Mouse (Mus musculus) forebrain, embryonic 16.5 days (tissue): ENCODE results near the gene Sntg2. TPM values are rescaled to one million over a fixed set of nuclear protein-coding genes. Genes with fewer than 3 reads are reported as not detected.

Source experiments
- ATAC-seq: fragments of 200-750 bp; cut with Nextera tagmentation; 2 replicates; pipeline ENCODE4 v1.8.0; 2017; ENCODE audit warnings: mild to moderate bottlenecking, moderate library complexity
- H3K27ac ChIP-seq: fragments of 300-500 bp; sonication (generic); 2 replicates; pipeline ENCODE4 v1.5.1; 2014; ENCODE audit warnings: low read length, control low read depth
- H3K27me3 ChIP-seq: fragments of 300-500 bp; sonication (generic); replicated peaks from 2 replicates; pipeline ENCODE4 v1.6.1; 2014; ENCODE audit warnings: low read length; ENCODE audit not compliant: control insufficient read depth, insufficient read depth
- H3K36me3 ChIP-seq: fragments of 300-500 bp; sonication (generic); 2 replicates; pipeline ENCODE4 v1.6.1; 2014; ENCODE audit not compliant: control insufficient read depth, insufficient read depth
- H3K4me1 ChIP-seq: fragments of 300-500 bp; sonication (generic); replicated peaks from 2 replicates; pipeline ENCODE4 v1.6.1; 2014; ENCODE audit warnings: low read length; ENCODE audit not compliant: control insufficient read depth, insufficient read depth
- H3K4me2 ChIP-seq: fragments of 300-500 bp; sonication (generic); 2 replicates; pipeline ENCODE4 v1.6.1; 2014; ENCODE audit warnings: mild to moderate bottlenecking, low read length, control low read depth
- H3K4me3 ChIP-seq: fragments of 300-500 bp; sonication (generic); replicated peaks from 2 replicates; pipeline ENCODE4 v1.5.1; 2014; ENCODE audit warnings: mild to moderate bottlenecking, low read length, control low read depth
- H3K9ac ChIP-seq: fragments of 300-500 bp; sonication (generic); replicated peaks from 2 replicates; pipeline ENCODE4 v1.6.1; 2014; ENCODE audit warnings: low read depth, low read length, control low read depth
- H3K9me3 ChIP-seq: fragments of 300-500 bp; sonication (generic); 2 replicates; pipeline ENCODE4 v1.6.1; 2016; ENCODE audit warnings: low read length; ENCODE audit not compliant: control insufficient read depth
- WGBS: fragments of 180-500 bp; shearing (Covaris S2); extraction: QIAGEN DNeasy Blood & Tissue Kit; methylation state at CpG from one replicate; pipeline ENCODE4 v1.1.7; 2014; 5-methylcytosine and 5-hydroxymethylcytosine counted together
- polyA plus RNA-seq: library from polyadenylated mRNA; unstranded; fragments of >200 nt; fragmentation: Nextera tagmentation; extraction: Ambion mirVana; gene quantifications from 2 replicates; pipeline ENCODE4 v1.2.1, GENCODE M21; 2015

Sntg2 gene
- polyA plus RNA-seq, 1 experiment from 2014 or later: 3.1 TPM

DNA sequence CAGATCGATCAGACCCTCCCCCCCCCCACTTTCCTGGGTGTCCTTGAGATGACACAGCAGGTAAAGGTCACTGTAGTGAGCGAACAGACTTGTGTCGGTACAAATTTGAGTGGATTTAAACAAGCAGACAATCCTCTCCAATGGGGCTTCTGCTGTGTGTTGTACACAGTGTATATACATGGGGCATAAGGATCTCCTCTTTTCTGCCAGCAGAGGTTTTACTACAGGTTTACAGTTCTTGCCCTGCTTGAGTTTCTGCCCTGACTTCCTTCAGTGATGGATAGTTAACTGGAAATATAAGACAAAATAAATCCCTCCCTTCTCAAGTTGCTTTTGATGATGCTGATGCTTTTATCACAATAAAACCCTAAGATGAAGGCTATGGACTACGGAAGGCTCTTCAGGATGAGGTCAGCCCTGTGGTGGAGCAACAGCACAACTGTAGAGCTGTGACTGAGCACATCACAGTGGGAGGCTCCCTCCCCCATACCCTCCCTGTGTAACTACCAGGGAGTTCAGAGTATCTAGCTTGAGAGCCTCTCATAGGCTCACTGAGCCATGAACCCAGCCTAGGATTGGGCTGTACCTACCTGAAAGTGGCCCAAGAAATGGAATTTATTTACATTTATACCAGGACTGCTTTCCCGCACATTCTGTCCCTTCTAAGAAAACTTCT lies 211.3 kb downstream of the Sntg2 start:
- H3K4me3 ChIP-seq: no peak overlapping the region
- H3K4me2 ChIP-seq: no peak overlapping the region
- H3K27me3 ChIP-seq: no peaks in the 10 kb centered on the region
- no peak for ATAC-seq
- H3K9me3 ChIP-seq: no peaks in the 10 kb centered on the region
- no peak overlapping the region for H3K27ac ChIP-seq
- H3K36me3 ChIP-seq: no peaks in the 10 kb centered on the region
- H3K4me1 ChIP-seq: no peaks in the 10 kb centered on the region
- H3K9ac ChIP-seq: no peak overlapping the region
- 87% methylated on average over 5 of the region's 5 CpGs for WGBS

- H3K9ac ChIP-seq: no peak overlapping the region
- no peak for ATAC-seq
- no peak overlapping the region for H3K4me2 ChIP-seq
- no peak overlapping the region for H3K27ac ChIP-seq
- no peak overlapping the region for H3K4me3 ChIP-seq
- H3K27me3 ChIP-seq: no peaks in the 10 kb centered on the region
- H3K9me3 ChIP-seq: no peaks in the 10 kb centered on the region
- no peaks in the 10 kb centered on the region for H3K36me3 ChIP-seq
- H3K4me1 ChIP-seq: no peaks in the 10 kb centered on the region
- 72% methylated on average over 3 of the region's 3 CpGs for WGBS
Measured at GRCm38 (mm10) chr12:30160475-30160874, 212.7 kb downstream of the Sntg2 start.

GRCm38 (mm10) chr12:30159788-30160187 lies 213.4 kb downstream of the Sntg2 start:
- WGBS: 91% methylated on average over 8 of the region's 8 CpGs

DNA sequence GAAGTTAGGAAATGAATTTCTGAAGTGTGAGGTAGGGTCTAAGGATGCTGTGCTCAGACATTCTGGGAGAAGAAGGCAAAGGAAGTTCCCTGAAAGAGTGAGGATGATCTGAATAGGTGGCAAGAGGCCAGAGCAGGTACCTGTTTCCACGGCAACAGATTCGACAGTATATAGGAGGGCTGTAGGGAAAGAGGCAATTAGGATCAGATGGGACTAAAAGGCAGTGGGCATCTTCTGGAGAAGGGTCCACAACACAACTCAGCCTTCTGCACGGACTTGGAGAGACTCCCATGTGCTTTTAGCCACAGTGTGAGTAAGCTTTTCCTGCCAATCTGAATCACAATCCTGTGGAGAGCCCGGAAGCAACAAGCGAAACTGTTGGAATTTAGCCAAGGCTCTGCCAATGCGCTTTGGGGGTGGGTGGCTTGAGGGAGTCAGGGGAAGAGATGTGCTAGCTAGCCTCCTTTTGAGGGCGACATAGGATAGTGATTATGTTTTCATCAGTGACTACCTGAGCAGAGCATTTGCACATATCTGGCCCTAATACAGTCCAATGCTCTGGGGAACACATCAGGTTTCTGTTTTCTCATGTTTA lies 219.0 kb downstream of the Sntg2 start:
- Histone ChIP-seq H3K36me3 (no peaks in the 10 kb centered on the region), H3K27ac (no peak overlapping the region), H3K9me3 (no peaks in the 10 kb centered on the region), H3K4me3 (no peak overlapping the region), H3K9ac (no peak overlapping the region), H3K27me3 (no peaks in the 10 kb centered on the region), H3K4me1 (peaks cover 4% of the 10 kb centered on the region; the same call in 1 of the 2 replicates), H3K4me2 (no peak overlapping the region)
- WGBS: 33% methylated on average over 7 of the region's 7 CpGs
- 0 out of 2 replicates have a peak, but pooled peaks have one; percentile 52 for ATAC-seq

More at GRCm38 (mm10) chr12:30159788-30160187, 213.4 kb downstream of the Sntg2 start:
- no peak for ATAC-seq
- H3K4me2 ChIP-seq: no peak overlapping the region
- H3K9ac ChIP-seq: no peak overlapping the region
- no peaks in the 10 kb centered on the region for H3K4me1 ChIP-seq
- H3K27me3 ChIP-seq: no peaks in the 10 kb centered on the region
- H3K9me3 ChIP-seq: no peaks in the 10 kb centered on the region
- H3K4me3 ChIP-seq: no peak overlapping the region
- H3K27ac ChIP-seq: no peak overlapping the region
- H3K36me3 ChIP-seq: no peaks in the 10 kb centered on the region

- Histone ChIP-seq H3K27me3 (no peaks in the 10 kb centered on the region), H3K9me3 (no peaks in the 10 kb centered on the region), H3K4me1 (no peaks in the 10 kb centered on the region), H3K27ac (no peak overlapping the region), H3K9ac (no peak overlapping the region), H3K4me2 (no peak overlapping the region), H3K4me3 (no peak overlapping the region), H3K36me3 (no peaks in the 10 kb centered on the region)
- no peak for ATAC-seq
- WGBS: 67% methylated on average over 3 of the region's 3 CpGs
Measured at GRCm38 (mm10) chr12:30142085-30142484, 231.1 kb downstream of the Sntg2 start.

DNA sequence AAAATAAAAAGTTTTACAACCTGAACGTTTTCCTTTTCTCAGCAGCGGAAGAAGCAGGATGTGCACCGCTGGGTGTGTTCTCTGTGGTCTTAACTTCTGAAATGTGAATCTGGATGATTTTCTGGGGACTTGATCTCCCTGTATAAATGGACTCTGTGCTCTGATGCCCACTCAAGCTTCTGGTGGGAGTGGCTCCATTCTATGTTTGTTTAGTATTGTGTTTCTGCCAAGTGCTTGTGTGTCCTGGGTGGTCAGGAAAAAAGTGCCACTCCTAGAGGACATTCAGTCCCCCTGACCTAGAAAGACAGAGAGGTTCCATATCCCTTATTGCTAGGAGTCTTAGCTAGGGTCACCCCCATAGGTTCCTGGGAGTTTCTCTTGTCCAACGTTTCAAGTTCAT lies 240.7 kb downstream of the Sntg2 start, which contains the start of gene Tpo:
Gene Tpo, minus strand, starts transcription at position 101 of the 400 bp plus-strand sequence.
- Histone ChIP-seq H3K4me1 (peaks cover 11% of the 10 kb centered on the region), H3K4me2 (no peak within 1 kb of the TSS), H3K36me3 (no peaks in the 10 kb centered on the region), H3K27me3 (no peaks in the 10 kb centered on the region), H3K4me3 (no peak within 1 kb of the TSS), H3K9me3 (no peaks in the 10 kb centered on the region), H3K27ac (no peak within 1 kb of the TSS), H3K9ac (no peak within 1 kb of the TSS)
- ATAC-seq: no peak
- 89% methylated on average over 4 of the region's 4 CpGs for WGBS

- Histone ChIP-seq H3K9ac (no peak overlapping the region), H3K27ac (peak overlapping the region; percentile 81), H3K36me3 (no peaks in the 10 kb centered on the region), H3K4me1 (peaks cover 11% of the 10 kb centered on the region), H3K4me3 (no peak overlapping the region), H3K9me3 (no peaks in the 10 kb centered on the region), H3K27me3 (no peaks in the 10 kb centered on the region), H3K4me2 (peak overlapping the region; percentile 33)
- 39% methylated on average over 6 of the region's 6 CpGs for WGBS
- no peak; the same call in 1 of the 2 replicates for ATAC-seq
Measured at GRCm38 (mm10) chr12:30129411-30129716, 243.8 kb downstream of the Sntg2 start.

- 33% methylated on average over 7 of the region's 7 CpGs for WGBS
- peak overlapping the region; percentile 81 for H3K27ac ChIP-seq
- no peaks in the 10 kb centered on the region for H3K9me3 ChIP-seq
- peak; percentile 84 for ATAC-seq
- no peak overlapping the region for H3K4me3 ChIP-seq
- H3K4me2 ChIP-seq: peak overlapping the region; percentile 33
- H3K36me3 ChIP-seq: no peaks in the 10 kb centered on the region
- no peaks in the 10 kb centered on the region for H3K27me3 ChIP-seq
- H3K4me1 ChIP-seq: peaks cover 11% of the 10 kb centered on the region
- H3K9ac ChIP-seq: 0 out of 2 replicates have a peak overlapping the region, but pooled peaks have one; percentile 26
Measured at GRCm38 (mm10) chr12:30128561-30129410, 244.4 kb downstream of the Sntg2 start.
